Mouse (Mus musculus) lung, postnatal 0 days (tissue): Measurements from ENCODE around the gene Smagp. TPM values are rescaled to one million over a fixed set of nuclear protein-coding genes. Genes with fewer than 3 reads are reported as not detected.

Experiments used
- ATAC-seq: fragments of 200-750 bp; cut with Nextera tagmentation; 2 replicates; pipeline ENCODE4 v1.8.0; 2017; ENCODE audit warnings: moderate library complexity
- DNase-seq: peaks from one replicate; pipeline ENCODE4 v3.0.0-alpha.2; 2016; ENCODE audit warnings: low spot score
- H3K27ac ChIP-seq: fragments of 300-500 bp; sonication (generic); 2 replicates; pipeline ENCODE4 v1.5.1; 2014; ENCODE audit warnings: antibody characterized with exemption, mild to moderate bottlenecking, low read length, mixed read lengths
- H3K27me3 ChIP-seq: fragments of 300-500 bp; sonication (generic); replicated peaks from 2 replicates; pipeline ENCODE4 v1.6.1; 2014; ENCODE audit warnings: low read length, mixed read lengths; ENCODE audit not compliant: insufficient read depth
- H3K36me3 ChIP-seq: fragments of 300-500 bp; sonication (generic); 2 replicates; pipeline ENCODE4 v1.6.1; 2014; ENCODE audit warnings: low read length, mixed read lengths; ENCODE audit not compliant: insufficient read depth
- H3K4me1 ChIP-seq: fragments of 300-500 bp; sonication (generic); 2 replicates; pipeline ENCODE4 v1.6.1; 2014; ENCODE audit warnings: antibody characterized with exemption, low read depth, low read length, mixed read lengths; ENCODE audit not compliant: insufficient read depth
- H3K4me2 ChIP-seq: fragments of 300-500 bp; sonication (generic); replicated peaks from 2 replicates; pipeline ENCODE4 v1.6.1; 2014; ENCODE audit warnings: low read depth, mild to moderate bottlenecking, low read length, moderate library complexity, mixed read lengths
- H3K4me3 ChIP-seq: fragments of 300-500 bp; sonication (generic); 2 replicates; pipeline ENCODE4 v1.5.1; 2014; ENCODE audit warnings: low read depth, low read length
- H3K9ac ChIP-seq: fragments of 300-500 bp; sonication (generic); replicated peaks from 2 replicates; pipeline ENCODE4 v1.6.1; 2014; ENCODE audit warnings: low read depth, mild to moderate bottlenecking
- H3K9me3 ChIP-seq: fragments of 300-500 bp; sonication (generic); 2 replicates; pipeline ENCODE4 v1.6.1; 2016; ENCODE audit warnings: low read length, mixed read lengths
- CTCF ChIP-seq: IDR thresholded peaks from 2 replicates; pipeline ENCODE4 v1.5.1; 2016; ENCODE audit warnings: antibody characterized with exemption, mild to moderate bottlenecking
- EP300 ChIP-seq: IDR thresholded peaks from 2 replicates; pipeline ENCODE4 v1.6.1; 2016; ENCODE audit warnings: antibody characterized with exemption, mild to moderate bottlenecking, control low read depth
- WGBS: fragments of 180-500 bp; shearing (Covaris S2); extraction: QIAGEN DNeasy Blood & Tissue Kit; methylation state at CpG from one replicate; pipeline ENCODE4 v1.1.7; 2014; 5-methylcytosine and 5-hydroxymethylcytosine counted together
- polyA plus RNA-seq: library from polyadenylated mRNA; unstranded; fragments of >200 nt; fragmentation: Nextera tagmentation; extraction: Ambion mirVana; gene quantifications from 2 replicates; pipeline ENCODE4 v1.2.1, GENCODE M21; 2015

Gene Smagp
- polyA plus RNA-seq, 1 experiment from 2014 or later = 71.8 TPM

- Histone ChIP-seq H3K4me3 (no peak overlapping the region), H3K4me1 (no peaks in the 10 kb centered on the region), H3K9me3 (no peaks in the 10 kb centered on the region), H3K27me3 (no peaks in the 10 kb centered on the region), H3K27ac (no peak overlapping the region), H3K36me3 (no peaks in the 10 kb centered on the region), H3K9ac (no peak overlapping the region), H3K4me2 (no peak overlapping the region)
- WGBS = 64% methylated on average over 6 of the region's 6 CpGs
- TF ChIP-seq EP300 (no peak), CTCF (no peak)
- no peak for DNase-seq
- no peak for ATAC-seq
Measured at GRCm38 (mm10) chr15:100667420-100667819, 30.7 kb upstream of the Smagp start.

- Histone ChIP-seq H3K27me3 (no peaks in the 10 kb centered on the region), H3K27ac (no peak overlapping the region), H3K4me2 (no peak overlapping the region), H3K9me3 (no peaks in the 10 kb centered on the region), H3K9ac (no peak overlapping the region), H3K36me3 (no peaks in the 10 kb centered on the region), H3K4me1 (no peaks in the 10 kb centered on the region), H3K4me3 (no peak overlapping the region)
- no peak for TF ChIP-seq CTCF
- ATAC-seq = no peak
- DNase-seq = no peak
- 24% methylated on average over 12 of the region's 12 CpGs for WGBS
Measured at GRCm38 (mm10) chr15:100666851-100667250, 30.1 kb upstream of the Smagp start.

DNA sequence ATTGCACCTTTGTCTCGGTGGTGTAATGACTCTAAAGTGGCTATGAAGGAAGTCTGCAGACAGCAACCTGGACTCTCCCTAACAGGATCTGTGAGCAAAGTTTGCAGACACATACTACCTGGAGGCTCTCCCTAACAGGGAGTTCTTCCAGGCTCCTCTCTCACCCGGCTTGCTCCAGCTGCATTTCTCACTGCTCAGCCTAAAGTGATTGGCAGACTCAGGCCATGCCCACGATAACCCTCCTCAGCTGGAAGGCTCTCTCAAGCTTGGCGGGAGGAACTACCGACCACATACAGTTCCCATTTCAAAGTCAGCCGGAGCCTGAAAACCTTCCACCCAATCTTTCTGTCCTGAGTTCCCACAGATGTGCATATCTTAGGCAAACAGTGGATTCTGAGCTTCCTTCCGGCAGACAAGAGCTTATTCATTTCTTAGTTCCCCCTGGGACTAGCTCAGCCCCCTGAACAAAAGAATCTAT, 29.5 kb upstream of the Smagp start:
- Histone ChIP-seq H3K9ac (no peak overlapping the region), H3K4me2 (no peak overlapping the region), H3K36me3 (no peaks in the 10 kb centered on the region), H3K9me3 (no peaks in the 10 kb centered on the region), H3K4me1 (no peaks in the 10 kb centered on the region), H3K4me3 (no peak overlapping the region), H3K27ac (no peak overlapping the region), H3K27me3 (no peaks in the 10 kb centered on the region)
- TF ChIP-seq EP300 (no peak), CTCF (no peak)
- DNase-seq (peak; percentile 36), ATAC-seq (0 out of 2 replicates have a peak, but pooled peaks have one; percentile 23)
- WGBS = 4% methylated on average over 7 of the region's 7 CpGs

- no peak overlapping the region for H3K4me2 ChIP-seq
- H3K4me3 ChIP-seq = no peak overlapping the region
- WGBS = 28% methylated on average over 9 of the region's 9 CpGs
- DNase-seq = no peak
- TF ChIP-seq CTCF (no peak), EP300 (no peak)
- no peaks in the 10 kb centered on the region for H3K27me3 ChIP-seq
- no peak for ATAC-seq
- no peak overlapping the region for H3K27ac ChIP-seq
- no peak overlapping the region for H3K9ac ChIP-seq
- no peaks in the 10 kb centered on the region for H3K9me3 ChIP-seq
- H3K36me3 ChIP-seq = no peaks in the 10 kb centered on the region
- no peaks in the 10 kb centered on the region for H3K4me1 ChIP-seq
Measured at GRCm38 (mm10) chr15:100665411-100666218, 28.9 kb upstream of the Smagp start.

GRCm38 (mm10) chr15:100664813-100665274, 28.1 kb upstream of the Smagp start:
- Histone ChIP-seq H3K4me1 (no peaks in the 10 kb centered on the region), H3K9me3 (no peaks in the 10 kb centered on the region), H3K36me3 (no peaks in the 10 kb centered on the region), H3K4me2 (no peak overlapping the region), H3K4me3 (no peak overlapping the region), H3K27ac (no peak overlapping the region), H3K27me3 (no peaks in the 10 kb centered on the region), H3K9ac (no peak overlapping the region)
- TF ChIP-seq EP300 (no peak), CTCF (no peak)
- 63% methylated on average over 9 of the region's 9 CpGs for WGBS
- ATAC-seq (0 out of 2 replicates have a peak, but pooled peaks have one; percentile 19), DNase-seq (no peak)

- no peak for TF ChIP-seq CTCF
- no peak for TF ChIP-seq EP300
- H3K9me3 ChIP-seq = no peaks in the 10 kb centered on the region
- DNase-seq (no peak), ATAC-seq (no peak)
- no peak overlapping the region for H3K27ac ChIP-seq
- H3K4me2 ChIP-seq = no peak overlapping the region
- H3K27me3 ChIP-seq = no peaks in the 10 kb centered on the region
- no peaks in the 10 kb centered on the region for H3K36me3 ChIP-seq
- no peaks in the 10 kb centered on the region for H3K4me1 ChIP-seq
- no peak overlapping the region for H3K9ac ChIP-seq
- WGBS = 89% methylated on average over 5 of the region's 5 CpGs
- H3K4me3 ChIP-seq = no peak overlapping the region
Measured at GRCm38 (mm10) chr15:100660805-100661204, 24.1 kb upstream of the Smagp start.
